Mouse (Mus musculus): ENCODE data around the gene Zdhhc16. TPM values are rescaled to one million over a fixed set of nuclear protein-coding genes. Genes with fewer than 3 reads are reported as not detected.

Gene Zdhhc16
- polyA plus RNA-seq, 1 experiment from 2014 or later, result 85.8 TPM

DNA sequence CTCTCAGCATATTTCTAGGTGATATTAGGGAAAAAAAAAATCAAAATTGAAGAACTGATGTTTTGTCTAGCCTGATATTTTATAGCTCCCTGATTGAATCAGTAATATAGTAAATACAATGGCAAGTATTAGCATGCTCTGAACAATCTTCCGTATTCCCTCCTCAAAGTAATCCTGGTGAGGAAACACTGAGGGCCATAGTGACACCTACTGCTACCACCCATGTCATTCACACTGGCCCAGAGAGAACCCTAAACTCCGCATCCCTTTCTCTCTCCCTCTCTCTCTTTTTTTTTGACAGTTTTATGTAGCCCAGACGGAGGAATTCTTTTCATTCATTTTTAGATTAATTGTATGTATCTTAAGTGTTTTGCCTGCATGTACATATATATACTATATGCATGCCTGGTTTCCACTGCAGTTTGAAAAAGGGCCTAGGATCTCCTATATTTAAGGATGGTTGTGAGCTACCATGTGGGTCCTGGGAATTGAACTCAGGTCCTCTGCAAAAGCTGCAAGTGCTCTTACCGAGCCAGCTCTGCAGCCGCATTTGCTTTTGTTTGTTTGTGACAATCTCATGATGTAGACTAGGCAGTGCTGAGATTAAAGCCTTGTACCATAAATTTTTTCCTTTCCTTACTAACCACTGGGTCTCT, 12.7 kb upstream of the Zdhhc16 start:
- Histone ChIP-seq H3K27me3 (ENCODE audit: poor library complexity, severe bottlenecking) (no peaks in the 10 kb centered on the region), H3K27ac (no peak overlapping the region), H3K36me3 (replicated peaks) (peaks cover 88% of the 10 kb centered on the region), H3K9me3 (no peaks in the 10 kb centered on the region), H3K4me3 (no peak overlapping the region), H3K4me1 (no peaks in the 10 kb centered on the region)
- DNase-seq (ENCODE audit: extremely low spot score, low spot score), result no peak
- WGBS, result 85% methylated on average over 5 of the region's 5 CpGs

DNA sequence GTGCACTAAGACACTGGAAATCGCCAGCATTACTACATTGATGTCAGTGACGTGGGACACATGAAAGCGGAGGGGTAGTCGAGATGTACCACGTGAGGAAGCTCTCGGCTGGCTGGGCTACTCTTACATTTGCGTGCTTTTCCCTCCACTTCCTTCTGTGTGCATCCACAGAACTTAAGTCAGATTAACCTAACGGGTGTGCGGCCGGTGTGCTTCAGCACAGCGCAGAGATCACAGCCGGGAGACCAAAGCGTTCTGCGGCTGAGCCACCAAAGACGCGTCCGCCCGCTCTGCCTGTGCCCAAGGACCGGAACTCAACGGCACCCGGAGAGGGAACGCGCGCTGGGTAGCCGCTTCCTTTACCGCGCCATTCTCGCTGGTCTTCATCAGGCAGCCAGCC, 594 bp upstream of the Zdhhc16 start:
- H3K27ac ChIP-seq, result peak overlapping the region; percentile 86
- peaks cover 55% of the 10 kb centered on the region for H3K36me3 ChIP-seq (replicated peaks)
- WGBS, result under 1% methylated on average over 28 of the region's 28 CpGs
- H3K9me3 ChIP-seq, result no peaks in the 10 kb centered on the region
- H3K27me3 ChIP-seq (ENCODE audit: poor library complexity, severe bottlenecking), result no peaks in the 10 kb centered on the region
- no peak for DNase-seq (ENCODE audit: extremely low spot score, low spot score)
- H3K4me3 ChIP-seq, result peak overlapping the region; percentile 98
- peaks cover 25% of the 10 kb centered on the region for H3K4me1 ChIP-seq

DNA sequence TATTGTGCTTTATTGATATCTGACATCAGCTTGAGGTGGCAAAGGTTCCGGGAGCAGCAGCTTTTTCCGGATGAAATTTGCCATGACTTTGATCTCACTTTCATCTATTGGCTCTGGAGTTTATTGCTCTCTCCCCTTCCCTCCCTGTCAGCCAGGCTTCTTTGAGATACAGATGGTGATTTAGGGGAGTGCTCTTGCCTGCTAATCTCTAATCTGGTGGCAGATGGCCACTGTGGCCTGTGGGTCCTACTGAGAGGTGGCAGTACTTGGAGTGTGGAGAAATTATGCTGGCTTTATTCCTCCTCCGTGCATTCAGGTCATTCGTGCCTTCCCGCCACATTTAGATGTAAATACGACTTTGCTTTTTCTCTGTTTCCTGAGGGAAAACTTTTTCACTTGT, 844 bp downstream of the Zdhhc16 start:
- H3K27ac ChIP-seq, result peak overlapping the region; percentile 86
- peak overlapping the region; percentile 98 for H3K4me3 ChIP-seq
- no peaks in the 10 kb centered on the region for H3K9me3 ChIP-seq
- H3K36me3 ChIP-seq (replicated peaks), result peaks cover 56% of the 10 kb centered on the region
- H3K4me1 ChIP-seq, result peaks cover 25% of the 10 kb centered on the region
- WGBS, result 51% methylated on average over 6 of the region's 6 CpGs
- DNase-seq (ENCODE audit: extremely low spot score, low spot score), result no peak
- no peaks in the 10 kb centered on the region for H3K27me3 ChIP-seq (ENCODE audit: poor library complexity, severe bottlenecking)

- Histone ChIP-seq H3K27ac (no peak overlapping the region), H3K4me1 (peaks cover 25% of the 10 kb centered on the region), H3K4me3 (no peak overlapping the region), H3K9me3 (no peaks in the 10 kb centered on the region), H3K36me3 (replicated peaks) (peaks cover 58% of the 10 kb centered on the region), H3K27me3 (ENCODE audit: poor library complexity, severe bottlenecking) (no peaks in the 10 kb centered on the region)
- 94% methylated on average over 1 of the region's 1 CpGs for WGBS
- DNase-seq (ENCODE audit: extremely low spot score, low spot score), result no peak
Measured at GRCm38 (mm10) chr19:41935921-41936320, 2.6 kb downstream of the Zdhhc16 start.

- no peak for DNase-seq (ENCODE audit: extremely low spot score, low spot score)
- no peaks in the 10 kb centered on the region for H3K9me3 ChIP-seq
- H3K27ac ChIP-seq, result no peak overlapping the region
- peaks cover 79% of the 10 kb centered on the region for H3K36me3 ChIP-seq (replicated peaks)
- no peaks in the 10 kb centered on the region for H3K27me3 ChIP-seq (ENCODE audit: poor library complexity, severe bottlenecking)
- no peak overlapping the region for H3K4me3 ChIP-seq
- peaks cover 15% of the 10 kb centered on the region for H3K4me1 ChIP-seq
- WGBS, result 94% methylated on average over 5 of the region's 5 CpGs
Measured at GRCm38 (mm10) chr19:41938539-41938938, 5.3 kb downstream of the Zdhhc16 start.

DNA sequence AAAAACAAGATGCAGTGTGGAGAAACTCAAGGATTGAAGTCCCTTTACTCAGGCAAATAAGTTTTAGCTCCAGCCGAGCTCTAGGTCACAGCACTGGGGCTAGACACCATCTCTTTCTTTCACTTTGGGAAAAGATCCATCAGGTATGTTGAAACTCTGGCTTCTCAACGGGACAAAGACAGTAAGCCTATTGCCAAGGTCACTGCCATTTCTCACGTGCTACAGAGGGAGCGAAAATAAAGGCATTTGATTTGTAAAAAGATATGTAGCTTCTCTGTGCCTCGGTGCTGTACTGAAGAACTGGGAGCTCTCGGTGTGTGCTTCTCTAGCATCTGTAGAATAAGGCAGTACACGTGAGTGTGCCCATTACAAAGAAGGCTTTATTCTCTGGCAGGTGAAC, 10.6 kb downstream of the Zdhhc16 start:
- peaks cover 10% of the 10 kb centered on the region; the same call in 1 of the 2 replicates for H3K9me3 ChIP-seq
- H3K27ac ChIP-seq, result no peak overlapping the region
- peaks cover 99% of the 10 kb centered on the region for H3K36me3 ChIP-seq (replicated peaks)
- H3K4me1 ChIP-seq, result no peaks in the 10 kb centered on the region
- 89% methylated on average over 7 of the region's 7 CpGs for WGBS
- no peak for DNase-seq (ENCODE audit: extremely low spot score, low spot score)
- no peaks in the 10 kb centered on the region for H3K27me3 ChIP-seq (ENCODE audit: poor library complexity, severe bottlenecking)
- H3K4me3 ChIP-seq, result no peak overlapping the region

- Histone ChIP-seq H3K9me3 (no peaks in the 10 kb centered on the region), H3K27me3 (ENCODE audit: poor library complexity, severe bottlenecking) (no peaks in the 10 kb centered on the region), H3K4me1 (no peaks in the 10 kb centered on the region), H3K27ac (no peak overlapping the region), H3K4me3 (no peak overlapping the region), H3K36me3 (replicated peaks) (peaks cover 99% of the 10 kb centered on the region)
- DNase-seq (ENCODE audit: extremely low spot score, low spot score), result no peak
- 82% methylated on average over 4 of the region's 4 CpGs for WGBS
Measured at GRCm38 (mm10) chr19:41952287-41952686, 19.0 kb downstream of the Zdhhc16 start.

DNA sequence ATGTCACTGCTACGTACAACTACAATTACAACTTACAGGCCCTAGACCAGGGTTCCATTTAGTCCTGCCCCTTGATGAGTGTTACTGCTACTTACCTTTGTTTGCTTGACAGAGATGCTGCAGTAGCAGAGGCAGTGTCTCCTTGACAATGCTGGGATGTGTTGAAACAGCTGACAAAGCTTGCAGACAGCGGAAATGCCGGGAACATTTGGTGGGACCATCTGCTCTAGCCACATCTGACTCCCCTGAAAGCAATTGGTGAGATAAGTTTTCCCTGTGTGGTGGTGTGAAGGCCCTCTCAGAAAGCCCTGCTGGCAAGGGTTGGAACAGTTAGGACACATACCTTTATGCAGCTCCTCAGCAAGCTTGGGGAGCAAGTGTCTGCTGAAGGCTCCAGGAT, 20.3 kb downstream of the Zdhhc16 start:
- Histone ChIP-seq H3K4me1 (no peaks in the 10 kb centered on the region), H3K36me3 (replicated peaks) (peaks cover 99% of the 10 kb centered on the region), H3K27ac (no peak overlapping the region), H3K9me3 (no peaks in the 10 kb centered on the region), H3K4me3 (no peak overlapping the region), H3K27me3 (ENCODE audit: poor library complexity, severe bottlenecking) (no peaks in the 10 kb centered on the region)
- no peak for DNase-seq (ENCODE audit: extremely low spot score, low spot score)
- WGBS, result 94% methylated on average over 3 of the region's 3 CpGs

DNA sequence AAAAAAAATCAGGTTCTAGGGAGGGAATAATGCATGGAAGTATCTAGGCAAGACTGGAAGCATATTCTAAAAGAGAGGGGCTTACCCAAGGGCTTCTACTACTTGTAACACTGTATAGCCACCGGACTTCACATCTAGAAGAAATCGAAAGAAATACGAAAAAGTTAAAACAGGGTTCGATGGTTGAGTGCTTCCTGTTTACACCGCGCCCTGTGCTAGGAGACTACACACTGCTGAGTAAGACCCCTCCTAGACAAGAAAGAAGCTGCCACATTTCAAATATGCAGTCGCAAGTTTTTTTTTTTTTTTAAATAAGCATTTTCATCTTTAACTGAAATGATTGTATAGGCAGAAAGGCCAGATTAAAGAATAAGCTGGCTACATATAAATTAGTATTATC, 36.3 kb downstream of the Zdhhc16 start:
- Histone ChIP-seq H3K27ac (no peak overlapping the region), H3K9me3 (no peaks in the 10 kb centered on the region), H3K27me3 (ENCODE audit: poor library complexity, severe bottlenecking) (no peaks in the 10 kb centered on the region), H3K36me3 (replicated peaks) (peaks cover 59% of the 10 kb centered on the region), H3K4me1 (peaks cover 9% of the 10 kb centered on the region), H3K4me3 (no peak overlapping the region)
- WGBS, result 96% methylated on average over 7 of the region's 7 CpGs
- no peak for DNase-seq (ENCODE audit: extremely low spot score, low spot score)

- Histone ChIP-seq H3K36me3 (replicated peaks) (peaks cover 20% of the 10 kb centered on the region), H3K4me3 (no peak overlapping the region), H3K9me3 (no peaks in the 10 kb centered on the region), H3K27ac (no peak overlapping the region), H3K27me3 (ENCODE audit: poor library complexity, severe bottlenecking) (no peaks in the 10 kb centered on the region), H3K4me1 (peaks cover 26% of the 10 kb centered on the region)
- 70% methylated on average over 13 of the region's 13 CpGs for WGBS
- no peak for DNase-seq (ENCODE audit: extremely low spot score, low spot score)
Measured at GRCm38 (mm10) chr19:41973891-41974794, 40.9 kb downstream of the Zdhhc16 start.

DNA sequence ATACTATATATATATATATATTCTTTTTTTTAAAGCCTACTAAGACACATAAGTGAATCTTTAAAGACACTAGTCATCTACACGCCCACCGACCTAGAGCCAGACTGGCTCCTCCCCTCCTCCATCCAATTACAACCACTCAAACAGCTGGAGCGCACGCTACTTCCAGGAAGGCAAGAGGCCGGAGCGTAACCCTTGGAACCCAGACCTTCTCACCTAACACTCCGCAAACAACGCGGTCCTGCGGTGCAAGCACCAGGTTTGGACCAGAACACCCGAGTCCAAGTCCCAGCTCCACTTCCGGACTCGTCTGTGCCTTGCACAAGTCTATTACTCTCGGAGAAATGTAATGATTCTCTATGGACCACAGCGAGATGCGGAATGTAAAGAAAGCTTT, 47.1 kb downstream of the Zdhhc16 start:
- no peak for DNase-seq (ENCODE audit: extremely low spot score, low spot score)
- Histone ChIP-seq H3K9me3 (no peaks in the 10 kb centered on the region), H3K27me3 (ENCODE audit: poor library complexity, severe bottlenecking) (peaks cover 20% of the 10 kb centered on the region), H3K4me3 (peak overlapping the region; percentile 76), H3K27ac (peak overlapping the region; percentile 91), H3K4me1 (peaks cover 45% of the 10 kb centered on the region), H3K36me3 (replicated peaks) (peaks cover 3% of the 10 kb centered on the region; the same call in 1 of the 2 replicates)
- under 1% methylated on average over 16 of the region's 16 CpGs for WGBS

GRCm38 (mm10) chr19:41980819-41981594, 47.7 kb downstream of the Zdhhc16 start, which contains the start of gene Mms19:
Mms19 (minus strand) TSS chr19:41981157.
- Histone ChIP-seq H3K27me3 (ENCODE audit: poor library complexity, severe bottlenecking) (peaks cover 20% of the 10 kb centered on the region), H3K4me3 (peak within 1 kb of the TSS; percentile 76), H3K27ac (peak within 1 kb of the TSS; percentile 91), H3K9me3 (no peaks in the 10 kb centered on the region), H3K4me1 (peaks cover 45% of the 10 kb centered on the region), H3K36me3 (replicated peaks) (no peaks in the 10 kb centered on the region)
- WGBS, result under 1% methylated on average over 68 of the region's 68 CpGs
- peak; percentile 98 for DNase-seq (ENCODE audit: extremely low spot score, low spot score)
